Mouse (Mus musculus): ENCODE measurements around the gene Tex48.

Tex48 gene

GRCm38 (mm10) chr4:63622378-63622835 is at the start of gene Tex48:
TSS of gene Tex48 (minus strand) at chr4:63622428.
- DNase-seq (ENCODE audit: extremely low read depth, low read depth, low spot score) = no peak

- DNase-seq (ENCODE audit: extremely low read depth, low read depth, low spot score) = peak; percentile 33
These were observed 46.0 kb upstream of the Tex48 start for GRCm38 (mm10) chr4:63668255-63668654.

GRCm38 (mm10) chr4:63665738-63666137 is 43.5 kb upstream of the Tex48 start:
- DNase-seq (ENCODE audit: extremely low read depth, low read depth, low spot score) = no peak

DNA sequence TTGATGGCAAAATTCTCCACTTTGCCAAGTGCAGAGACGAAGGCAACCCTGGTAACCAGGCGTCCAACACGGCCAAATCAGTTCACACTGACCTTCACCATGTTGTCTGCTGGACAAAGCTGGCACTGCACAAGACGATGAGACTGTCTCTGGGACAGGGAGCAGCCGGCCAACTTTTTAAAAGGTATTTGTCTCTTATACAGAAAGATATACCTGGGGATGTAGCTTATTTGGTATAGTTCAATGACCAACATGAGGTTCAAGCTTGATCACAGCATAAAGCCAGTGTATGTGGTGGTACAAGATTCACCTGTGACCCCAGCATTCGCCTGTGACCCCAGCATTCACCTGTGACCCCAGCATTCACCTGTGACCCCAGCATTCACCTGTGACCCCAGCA is 41.1 kb upstream of the Tex48 start, which contains the start of gene Gm11214:
Gene Gm11214 (minus strand): TSS at position 101 of the 400 bp plus-strand sequence.
- no peak for DNase-seq (ENCODE audit: extremely low read depth, low read depth, low spot score)

- no peak for DNase-seq (ENCODE audit: extremely low read depth, low read depth, low spot score)
These were observed 39.6 kb upstream of the Tex48 start for GRCm38 (mm10) chr4:63661857-63662256.

DNA sequence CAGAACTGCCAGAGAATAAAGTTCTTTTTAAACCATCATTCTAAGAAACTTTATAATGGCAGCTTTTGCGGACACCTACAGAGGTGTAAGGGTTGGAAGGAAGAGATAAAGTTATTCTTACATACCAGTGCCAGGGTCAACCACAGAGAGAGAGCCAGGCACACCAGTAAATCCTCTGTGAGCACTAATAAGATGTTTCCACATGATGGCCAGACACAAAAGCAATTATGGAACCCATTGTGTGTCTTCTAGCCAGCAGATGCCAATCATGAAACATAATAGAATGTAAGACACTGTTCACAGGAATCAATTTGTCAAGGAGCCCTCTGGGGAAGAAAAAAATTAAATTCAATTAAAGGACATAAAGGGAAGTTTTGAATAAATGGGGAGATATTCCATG is 39.2 kb upstream of the Tex48 start:
- DNase-seq (ENCODE audit: extremely low read depth, low read depth, low spot score) = no peak

DNA sequence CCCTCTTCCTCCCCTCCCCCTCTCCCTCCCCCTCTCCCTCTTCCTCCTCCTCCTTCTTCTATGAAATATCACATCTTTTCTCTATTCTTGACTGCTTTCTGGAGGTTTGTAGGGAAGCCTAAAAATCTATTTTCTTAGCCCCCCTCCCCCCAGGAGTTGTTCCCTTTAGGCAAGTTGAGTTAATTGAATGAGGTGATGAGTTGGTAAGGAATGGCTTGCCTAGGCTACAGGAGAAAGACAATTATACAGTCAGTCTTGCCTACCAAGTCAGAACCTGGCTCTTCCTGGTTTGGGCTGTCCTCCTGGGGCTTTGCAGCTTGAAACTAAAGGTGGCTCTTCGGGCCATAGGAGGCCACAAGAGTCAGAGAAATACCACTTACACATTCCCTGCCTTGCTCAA is 37.5 kb upstream of the Tex48 start:
- DNase-seq (ENCODE audit: extremely low read depth, low read depth, low spot score) = no peak

GRCm38 (mm10) chr4:63659086-63659485 is 36.9 kb upstream of the Tex48 start:
- no peak for DNase-seq (ENCODE audit: extremely low read depth, low read depth, low spot score)

DNA sequence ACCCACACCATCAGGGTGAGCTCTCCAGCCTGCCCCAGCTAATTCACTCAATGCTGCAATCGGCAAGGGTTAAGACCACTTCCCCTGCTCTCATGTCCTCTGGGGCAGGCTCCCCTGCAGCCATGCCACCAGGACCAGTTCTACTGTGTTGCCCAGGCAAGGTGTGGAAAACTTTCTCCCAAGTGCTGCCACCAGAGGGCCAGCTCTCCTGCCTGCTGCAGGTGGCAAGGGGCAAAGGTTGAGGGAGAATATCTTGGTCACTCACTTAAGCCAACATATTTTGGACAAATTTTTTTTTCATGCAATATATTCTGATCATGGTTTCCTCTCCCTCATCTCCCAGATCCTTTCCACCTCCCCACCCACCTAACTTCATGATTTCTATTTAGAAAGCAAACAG is 32.2 kb upstream of the Tex48 start:
- DNase-seq (ENCODE audit: extremely low read depth, low read depth, low spot score) = no peak

DNA sequence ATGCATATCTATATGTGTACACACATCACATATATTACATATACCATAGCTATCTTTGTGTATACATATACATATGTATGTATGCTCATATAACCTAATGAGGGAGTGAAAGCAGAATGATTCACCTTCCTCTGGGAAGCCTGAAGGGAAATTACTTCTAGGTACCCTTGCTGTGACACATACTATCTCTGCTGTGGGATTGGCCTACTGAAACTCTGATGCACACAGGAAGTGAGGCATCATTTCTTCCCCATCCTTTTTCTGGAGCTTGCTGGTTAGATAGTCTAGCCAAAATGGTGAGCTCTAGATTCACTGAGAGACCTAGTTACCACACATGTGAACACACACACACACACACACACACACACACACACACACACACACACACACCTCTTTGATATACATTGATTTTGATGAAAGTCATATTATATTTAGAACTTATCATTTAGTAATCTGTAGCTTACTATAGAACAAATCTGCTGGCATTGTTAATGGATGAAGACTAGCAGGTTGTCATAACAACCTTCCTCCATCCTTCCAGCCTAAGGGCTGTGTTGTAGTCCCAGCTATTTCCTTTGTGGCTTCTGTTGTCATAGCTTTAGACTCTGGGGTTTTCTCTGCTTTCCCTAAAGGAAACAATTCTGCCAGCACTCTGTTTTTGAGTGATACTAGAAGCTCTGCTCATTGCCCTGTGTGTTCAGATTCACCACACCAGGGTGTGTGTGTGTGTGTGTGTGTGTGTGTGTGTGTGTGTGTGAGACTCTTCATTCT is 21.9 kb upstream of the Tex48 start:
- DNase-seq (ENCODE audit: extremely low read depth, low read depth, low spot score) = no peak

DNA sequence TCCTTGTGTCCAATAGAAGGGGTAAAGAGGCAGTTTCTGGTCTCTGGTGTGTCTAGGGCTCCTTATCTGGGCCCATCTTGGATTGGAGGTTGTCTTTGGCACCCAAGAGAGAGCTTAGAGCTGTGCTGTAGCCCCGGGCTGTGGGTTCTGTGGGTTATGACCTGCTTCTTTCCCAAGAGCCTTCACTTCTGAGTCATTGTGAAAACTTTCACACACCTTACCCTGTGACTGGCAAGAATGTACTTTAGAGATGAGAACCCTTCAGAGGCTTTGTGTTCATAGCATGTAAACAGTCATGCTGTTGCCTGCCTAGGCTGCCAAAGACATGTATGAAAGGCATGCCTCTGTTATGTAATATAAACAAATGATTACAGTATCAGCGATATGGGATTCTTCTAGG is 17.6 kb upstream of the Tex48 start:
- peak; percentile 61 for DNase-seq (ENCODE audit: extremely low read depth, low read depth, low spot score)

DNA sequence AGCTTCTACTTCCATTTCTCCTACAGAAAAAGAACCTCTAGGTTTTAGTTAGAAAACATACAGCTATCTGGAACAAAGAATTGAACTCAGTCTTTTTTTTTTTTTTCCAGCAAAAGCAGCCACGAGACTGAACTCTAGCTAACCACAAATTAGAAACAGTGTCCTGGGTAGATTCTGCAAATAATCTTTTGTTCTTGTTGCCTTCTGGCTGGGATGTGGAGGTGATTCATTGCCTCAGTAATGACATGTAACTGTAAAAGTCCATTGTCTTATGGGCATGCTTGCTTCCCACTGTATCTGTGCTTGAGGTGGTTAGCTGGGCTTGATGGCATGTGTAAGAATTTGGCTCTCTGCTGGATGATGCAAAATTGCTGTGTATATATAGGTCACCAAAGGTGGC is 16.4 kb upstream of the Tex48 start:
- DNase-seq (ENCODE audit: extremely low read depth, low read depth, low spot score) = peak; percentile 7

GRCm38 (mm10) chr4:63633181-63633580 is 11.0 kb upstream of the Tex48 start:
- no peak for DNase-seq (ENCODE audit: extremely low read depth, low read depth, low spot score)

- DNase-seq (ENCODE audit: extremely low read depth, low read depth, low spot score) = no peak
These were observed 4.9 kb upstream of the Tex48 start for GRCm38 (mm10) chr4:63627111-63627510.

- DNase-seq (ENCODE audit: extremely low read depth, low read depth, low spot score) = no peak
These were observed 3.4 kb upstream of the Tex48 start for GRCm38 (mm10) chr4:63625563-63626080.

DNA sequence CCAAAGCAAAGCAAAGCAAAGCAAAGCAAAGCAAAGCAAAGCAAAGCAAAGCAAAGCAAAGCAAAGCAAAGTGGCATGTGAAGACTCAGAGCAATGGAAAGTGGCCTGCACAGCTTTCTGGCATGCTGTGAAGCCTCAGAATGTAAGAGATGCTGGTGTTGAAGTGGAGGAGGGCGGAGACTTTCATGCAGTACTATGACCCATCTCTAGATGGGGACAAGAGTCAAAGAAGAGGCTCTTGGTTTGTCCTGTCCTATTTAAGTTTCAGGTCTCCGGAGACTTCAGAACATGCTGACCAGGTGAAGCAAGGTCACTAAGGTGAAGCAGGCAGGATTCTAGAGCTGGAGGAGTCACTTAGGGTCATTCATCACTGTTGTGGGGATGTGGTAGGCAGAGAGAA is 367 bp downstream of the Tex48 start:
- no peak for DNase-seq (ENCODE audit: extremely low read depth, low read depth, low spot score)

DNA sequence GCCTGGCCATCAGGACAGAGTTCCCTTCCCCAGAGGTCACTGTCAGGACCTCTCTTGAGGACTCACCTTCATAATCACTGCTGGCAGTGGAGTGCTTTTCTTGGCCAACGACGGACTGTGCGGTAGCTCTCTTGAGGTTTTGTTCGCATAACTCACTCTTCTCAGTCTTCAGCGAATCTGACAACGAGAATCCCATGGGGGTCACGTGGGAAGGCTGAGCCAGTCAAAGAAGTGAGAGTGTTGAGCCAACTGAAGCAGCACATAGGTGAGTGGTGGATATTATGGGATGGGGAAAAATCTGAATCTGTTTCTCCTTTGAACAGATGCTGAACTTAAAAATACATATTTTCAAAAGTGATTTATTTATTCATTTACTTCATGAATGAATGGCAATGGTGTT is 13.8 kb downstream of the Tex48 start:
- DNase-seq (ENCODE audit: extremely low read depth, low read depth, low spot score) = no peak

DNA sequence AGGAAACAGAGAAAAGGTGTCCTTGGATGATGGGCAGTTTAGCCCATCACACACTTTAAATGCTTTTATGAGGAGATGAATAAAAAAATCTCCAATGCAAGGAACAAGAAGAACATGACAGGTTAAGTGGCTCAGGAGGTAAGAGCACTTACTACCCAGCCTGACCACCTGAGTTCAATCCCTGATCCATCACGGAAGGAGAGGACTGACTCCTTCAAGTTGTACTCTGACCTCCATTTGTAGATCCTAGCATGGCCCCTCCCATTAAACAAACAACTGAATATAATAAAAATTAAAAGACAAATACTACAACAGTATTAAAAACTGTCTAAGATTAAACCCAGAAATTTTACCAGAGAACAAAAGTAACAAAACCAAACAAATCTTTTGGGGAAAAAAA is 16.3 kb downstream of the Tex48 start:
- DNase-seq (ENCODE audit: extremely low read depth, low read depth, low spot score) = no peak

GRCm38 (mm10) chr4:63605545-63605944 is 16.7 kb downstream of the Tex48 start:
- no peak for DNase-seq (ENCODE audit: extremely low read depth, low read depth, low spot score)

DNA sequence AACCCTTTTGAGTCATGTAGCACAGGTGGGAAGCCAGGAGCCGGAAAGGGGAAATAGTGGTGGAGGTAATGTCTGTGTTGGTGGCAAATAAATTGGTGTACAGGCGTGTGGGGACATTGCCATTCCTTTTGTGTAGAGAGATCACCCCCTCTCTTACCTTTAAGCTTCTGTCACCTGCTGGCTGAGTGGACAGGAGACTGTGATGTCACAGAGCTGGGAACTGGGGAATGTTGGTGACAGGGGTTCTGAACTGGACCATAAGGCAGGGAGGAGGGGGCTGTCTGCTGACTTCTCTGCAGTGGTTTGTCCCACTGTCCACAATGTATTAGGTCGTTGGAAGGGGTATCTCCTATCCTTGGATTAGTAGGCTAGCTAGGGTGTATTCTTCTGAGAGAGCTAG is 17.3 kb downstream of the Tex48 start, which contains the start of gene Gm11213:
Gene Gm11213 (minus strand): TSS at position 317 of the 400 bp plus-strand sequence.
- no peak for DNase-seq (ENCODE audit: extremely low read depth, low read depth, low spot score)

DNA sequence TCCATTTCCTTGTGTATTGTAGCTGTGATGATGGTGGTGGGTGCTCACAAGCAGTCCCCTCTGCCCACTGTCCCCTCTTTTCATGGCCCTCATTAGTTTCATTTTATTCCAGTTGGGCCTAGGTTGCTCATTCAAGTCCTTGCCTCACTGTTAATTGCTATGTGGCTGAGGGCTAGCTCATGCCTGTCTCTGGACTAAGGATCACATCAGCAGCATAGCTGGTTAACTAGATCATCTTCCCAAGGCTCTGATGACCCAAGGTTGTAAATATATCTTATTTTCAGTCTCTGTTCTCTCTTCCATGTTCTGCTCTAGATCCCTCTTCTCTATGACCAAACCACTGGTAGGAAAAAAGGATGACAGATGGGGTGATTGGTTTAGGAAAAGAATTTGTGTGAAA is 21.0 kb downstream of the Tex48 start:
- no peak for DNase-seq (ENCODE audit: extremely low read depth, low read depth, low spot score)

- DNase-seq (ENCODE audit: extremely low read depth, low read depth, low spot score) = peak; percentile 11
These were observed 21.4 kb downstream of the Tex48 start for GRCm38 (mm10) chr4:63600786-63601185.

- no peak for DNase-seq (ENCODE audit: extremely low read depth, low read depth, low spot score)
These were observed 26.2 kb downstream of the Tex48 start for GRCm38 (mm10) chr4:63596010-63596409.

Measured in fat pad, adult 2 months (tissue).